Mouse (Mus musculus) erythroblast, embryonic 14.5 days (primary cell): ENCODE results near the gene Foxl1.

Experiments used
- GATA1 ChIP-seq: IDR thresholded peaks from 2 replicates; pipeline ENCODE4 v1.6.1; 2012; ENCODE audit warnings: low read length, inconsistent platforms, mixed read lengths
- TAL1 ChIP-seq: IDR thresholded peaks from 3 replicates; pipeline ENCODE4 v1.6.1; 2012; ENCODE audit warnings: low read length, inconsistent platforms, mixed read lengths

DNA sequence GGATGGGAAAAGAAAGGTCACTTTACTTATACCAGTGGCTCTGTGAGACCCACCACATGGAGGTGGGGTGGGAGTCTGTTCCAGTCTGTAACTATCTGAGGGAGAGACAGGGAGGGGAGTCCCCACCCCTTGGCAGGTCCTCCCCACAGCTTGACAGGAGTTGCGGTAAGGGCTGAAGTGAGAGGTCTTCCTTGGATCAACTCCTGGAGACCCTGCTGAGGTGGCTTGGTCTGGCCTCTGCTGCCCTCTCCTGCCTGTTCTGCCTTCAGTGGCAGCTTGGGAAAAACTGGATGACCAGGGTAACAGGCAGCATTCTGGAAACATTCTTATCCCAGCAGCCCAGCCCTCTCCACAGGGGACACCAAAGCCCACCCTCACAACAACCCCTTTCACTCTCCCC, 37.0 kb upstream of the Foxl1 start:
- TF ChIP-seq GATA1 (no peak), TAL1 (no peak)
